Mouse (Mus musculus): ENCODE measurements at regions not wholly inside any gene's neighbourhood (a gene's known extent, or its start where the extent isn't known, plus 50 kb on each side); places are given as distances from the start of the nearest gene placed in this dataset.

- no peak for TF ChIP-seq CTCF (IDR thresholded peaks at IDR 0.05; ENCODE audit: control insufficient read depth, insufficient read depth, insufficient read length)
- no peak for TF ChIP-seq CEBPB (IDR thresholded peaks at IDR 0.05; ENCODE audit: low read depth)
- TF ChIP-seq USF1 (IDR thresholded peaks at IDR 0.05; ENCODE audit: low read depth), result no peak
- no peak for TF ChIP-seq MYOG (IDR thresholded peaks at IDR 0.05; ENCODE audit: control insufficient read depth, extremely low read depth, insufficient read length)
These were observed 73.7 kb upstream of the 1110032F04Rik start for GRCm38 (mm10) chr3:68795641-68796040.

Measured in C2C12 (cell line).